Mouse (Mus musculus) CD4-positive, CD25-positive, alpha-beta regulatory T cell (primary cell): Measurements from ENCODE around the gene Fbxo9. TPM values are rescaled to one million over a fixed set of nuclear protein-coding genes. Genes with fewer than 3 reads are reported as not detected.

Source experiments
- polyA plus RNA-seq: library from polyadenylated mRNA; unstranded; fragments of 100-300 nt; shearing (Covaris generic); gene quantifications from one replicate; pipeline ENCODE4 v1.2.1, GENCODE M21; 2017

Fbxo9 gene
- polyA plus RNA-seq = 88.3 TPM

DNA sequence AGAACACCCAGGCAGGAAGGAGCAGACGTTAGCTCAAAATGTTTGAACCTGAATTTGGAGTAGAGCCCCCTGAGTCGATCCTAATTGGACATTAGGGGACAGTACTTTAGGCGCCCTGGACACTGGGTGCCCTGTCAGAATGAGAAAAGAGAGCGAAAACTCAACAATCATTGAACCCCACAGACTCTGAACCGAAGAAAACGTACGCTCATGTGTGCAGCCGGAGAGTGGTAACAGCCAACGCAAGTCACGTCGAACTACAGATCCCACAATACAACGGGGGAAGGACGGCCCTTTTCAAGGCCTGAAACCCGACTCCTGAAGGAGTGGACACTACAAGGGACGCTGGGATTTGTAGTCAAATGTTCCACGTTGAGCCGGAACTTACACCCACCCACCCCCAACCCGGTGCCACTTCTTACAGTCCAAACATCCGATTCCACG lies at the start of gene Fbxo9, which contains the start of gene Ick:
Fbxo9 (minus strand) TSS at position 270 of the 444 bp plus-strand sequence.
Ick (plus strand) TSS at position 397 of the 444 bp plus-strand sequence.

DNA sequence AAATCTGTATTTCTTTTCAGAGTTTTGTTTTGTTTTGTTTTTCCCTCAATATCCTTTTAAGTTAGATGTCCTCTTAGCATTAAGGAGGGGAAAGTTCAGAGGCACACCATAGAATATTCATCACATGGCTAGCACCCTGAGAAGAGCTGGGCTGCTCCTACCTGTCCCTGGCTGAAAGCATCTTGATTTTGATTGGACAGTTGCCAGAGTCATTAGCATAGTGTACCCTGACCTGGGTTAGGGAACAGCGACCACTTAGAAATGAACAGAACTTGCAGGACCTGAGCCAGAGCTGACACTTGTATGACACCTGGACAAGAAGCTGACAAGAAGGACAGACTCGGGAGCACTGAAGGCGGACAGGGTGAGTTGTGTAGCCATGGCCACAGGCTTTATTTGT lies 57.2 kb downstream of the Fbxo9 start, which contains the start of gene Gcm1:
Gcm1 (plus strand) TSS at position 248 of the 400 bp plus-strand sequence.

Other genes starting within 250 kb of the Fbxo9 start
- 199 TPM for gene Elovl5, start 191.7 kb downstream of the Fbxo9 start, polyA plus RNA-seq
- not detected for gene Gcm1, start 57.1 kb downstream of the Fbxo9 start, polyA plus RNA-seq
- 14.3 TPM for gene Ick, start 127 bp upstream of the Fbxo9 start, polyA plus RNA-seq
- 61.2 TPM for gene Gsta4, start 73.7 kb upstream of the Fbxo9 start, polyA plus RNA-seq
- not detected for gene Gsta1, start 121.6 kb upstream of the Fbxo9 start, polyA plus RNA-seq
- not detected for gene Gm3776, start 148.1 kb upstream of the Fbxo9 start, polyA plus RNA-seq
- not detected for gene Gm10639, start 180.9 kb upstream of the Fbxo9 start, polyA plus RNA-seq
- not detected for gene Omt2a, start 205.7 kb upstream of the Fbxo9 start, polyA plus RNA-seq
- gene Omt2b, start 218.5 kb upstream of the Fbxo9 start, polyA plus RNA-seq = not detected
- not detected for gene Gsta2, start 246.7 kb upstream of the Fbxo9 start, polyA plus RNA-seq